Mouse (Mus musculus): ENCODE measurements around the gene Snph.
"Not testable (repeated sequence)": the region's sequence is repeated elsewhere in the genome, so short reads cannot be mapped to it uniquely, and the experiment has no call there.

The Snph gene

GRCm38 (mm10) chr2:151632159-151632814, at the start of gene Snph:
Gene Snph, minus strand, starts transcription at chr2:151632593.
- peak in 1 of 2 experiments; percentile 24 for DNase-seq

- DNase-seq, result no peak
Measured at GRCm38 (mm10) chr2:151676234-151676633, 43.8 kb upstream of the Snph start.

GRCm38 (mm10) chr2:151670968-151671329, 38.6 kb upstream of the Snph start:
- DNase-seq, result no peak

GRCm38 (mm10) chr2:151670026-151670967, 37.9 kb upstream of the Snph start:
- no peak for DNase-seq

- DNase-seq, result no peak
Measured at GRCm38 (mm10) chr2:151668433-151668832, 36.0 kb upstream of the Snph start, which contains the start of gene Rad21l. Gene Rad21l, minus strand, starts transcription at chr2:151668533.

- DNase-seq, result no peak
Measured at GRCm38 (mm10) chr2:151652053-151652452, 19.7 kb upstream of the Snph start.

GRCm38 (mm10) chr2:151636015-151636402, 3.6 kb upstream of the Snph start:
- no peak for DNase-seq

- no peak for DNase-seq
Measured at GRCm38 (mm10) chr2:151635362-151636014, 3.1 kb upstream of the Snph start.

- no peak for DNase-seq
Measured at GRCm38 (mm10) chr2:151634903-151635302, 2.5 kb upstream of the Snph start.

- DNase-seq, result no peak
Measured at GRCm38 (mm10) chr2:151632982-151633381, 589 bp upstream of the Snph start.

- no peak for DNase-seq
Measured at GRCm38 (mm10) chr2:151631406-151632158, 811 bp downstream of the Snph start.

- no peak for DNase-seq
Measured at GRCm38 (mm10) chr2:151629310-151629709, 3.1 kb downstream of the Snph start.

GRCm38 (mm10) chr2:151628011-151628410, 4.4 kb downstream of the Snph start:
- no peak for DNase-seq

GRCm38 (mm10) chr2:151626296-151626695, 6.1 kb downstream of the Snph start:
- no peak for DNase-seq

GRCm38 (mm10) chr2:151623776-151624175, 8.6 kb downstream of the Snph start:
- DNase-seq, result no peak

- no peak for DNase-seq
Measured at GRCm38 (mm10) chr2:151616551-151617329, 15.7 kb downstream of the Snph start.

GRCm38 (mm10) chr2:151615779-151616178, 16.6 kb downstream of the Snph start:
- not testable (repeated sequence) for DNase-seq

- peak in 1 of 2 experiments; percentile 4 for DNase-seq
Measured at GRCm38 (mm10) chr2:151609974-151610373, 22.4 kb downstream of the Snph start.

GRCm38 (mm10) chr2:151608435-151608834, 24.0 kb downstream of the Snph start:
- no peak for DNase-seq

GRCm38 (mm10) chr2:151605437-151605987, 26.9 kb downstream of the Snph start:
- no peak for DNase-seq

GRCm38 (mm10) chr2:151603630-151604029, 28.8 kb downstream of the Snph start:
- no peak for DNase-seq

All from spleen, adult 18-20 months (tissue).